Mouse (Mus musculus) hindbrain, embryonic 12.5 days (tissue): Measurements from ENCODE around the gene Naa80. TPM values are rescaled to one million over a fixed set of nuclear protein-coding genes. Genes with fewer than 3 reads are reported as not detected.

Experiments used
- ATAC-seq: fragments of 200-750 bp; cut with Nextera tagmentation; 2 replicates; pipeline ENCODE4 v1.8.0; 2017; ENCODE audit warnings: moderate TSS enrichment; ENCODE audit not compliant: low FRiP score
- H3K27ac ChIP-seq: fragments of 300-500 bp; sonication (generic); 2 replicates; pipeline ENCODE4 v1.5.1; 2016; ENCODE audit warnings: mild to moderate bottlenecking
- H3K27me3 ChIP-seq: fragments of 300-500 bp; sonication (generic); 2 replicates; pipeline ENCODE4 v1.6.1; 2016; ENCODE audit warnings: mild to moderate bottlenecking
- H3K36me3 ChIP-seq: fragments of 300-500 bp; sonication (generic); 2 replicates; pipeline ENCODE4 v1.6.1; 2016; ENCODE audit warnings: mild to moderate bottlenecking
- H3K4me1 ChIP-seq: fragments of 300-500 bp; sonication (generic); 2 replicates; pipeline ENCODE4 v1.6.1; 2016
- H3K4me2 ChIP-seq: fragments of 300-500 bp; sonication (generic); replicated peaks from 2 replicates; pipeline ENCODE4 v1.6.1; 2016; ENCODE audit warnings: mild to moderate bottlenecking
- H3K4me3 ChIP-seq: fragments of 300-500 bp; sonication (generic); 2 replicates; pipeline ENCODE4 v1.5.1; 2016; ENCODE audit warnings: mild to moderate bottlenecking
- H3K9ac ChIP-seq: fragments of 300-500 bp; sonication (generic); 2 replicates; pipeline ENCODE4 v1.6.1; 2016; ENCODE audit warnings: mild to moderate bottlenecking, moderate library complexity
- H3K9me3 ChIP-seq: fragments of 300-500 bp; sonication (generic); replicated peaks from 2 replicates; pipeline ENCODE4 v1.6.1; 2016; ENCODE audit warnings: mild to moderate bottlenecking
- WGBS: fragments of 180-500 bp; shearing (Covaris S2); methylation state at CpG from one replicate; pipeline ENCODE4 v1.1.7; 2016; 5-methylcytosine and 5-hydroxymethylcytosine counted together
- polyA plus RNA-seq: library from polyadenylated mRNA; unstranded; fragments of >200 nt; fragmentation: Nextera tagmentation; extraction: Ambion mirVana; gene quantifications from 2 replicates; pipeline ENCODE4 v1.2.1, GENCODE M21; 2016

The Naa80 gene
- polyA plus RNA-seq: 13.5 and 15.0 TPM in 2 replicates

GRCm38 (mm10) chr9:107578587-107578986 lies at the start of gene Naa80:
Naa80 (plus strand) TSS chr9:107578887.
- ATAC-seq: no peak
- H3K4me3 ChIP-seq: no peak within 1 kb of the TSS
- H3K36me3 ChIP-seq: peaks cover 14% of the 10 kb centered on the region
- H3K27me3 ChIP-seq: no peaks in the 10 kb centered on the region
- peaks cover 33% of the 10 kb centered on the region for H3K4me1 ChIP-seq
- H3K4me2 ChIP-seq: 0 out of 2 replicates have a peak within 1 kb of the TSS, but pooled peaks have one; percentile 97
- 90% methylated on average over 3 of the region's 3 CpGs for WGBS
- no peaks in the 10 kb centered on the region for H3K9me3 ChIP-seq
- no peak within 1 kb of the TSS for H3K9ac ChIP-seq
- H3K27ac ChIP-seq: no peak within 1 kb of the TSS

GRCm38 (mm10) chr9:107533791-107534407 lies 44.8 kb upstream of the Naa80 start, which contains the start of gene Tmem115:
Tmem115 (plus strand) TSS chr9:107533945.
- H3K9ac ChIP-seq: peak within 1 kb of the TSS; percentile 88
- H3K36me3 ChIP-seq: peaks cover 19% of the 10 kb centered on the region
- peaks cover 32% of the 10 kb centered on the region for H3K4me1 ChIP-seq
- H3K9me3 ChIP-seq: no peaks in the 10 kb centered on the region
- peaks cover 7% of the 10 kb centered on the region for H3K27me3 ChIP-seq
- H3K4me2 ChIP-seq: peak within 1 kb of the TSS; percentile 99
- WGBS: under 1% methylated on average over 48 of the region's 48 CpGs
- peak within 1 kb of the TSS; percentile 85 for H3K4me3 ChIP-seq
- 0 out of 2 replicates have a peak within 1 kb of the TSS, but pooled peaks have one; percentile 49 for H3K27ac ChIP-seq
- peak; percentile 98 for ATAC-seq

- Histone ChIP-seq H3K4me3 (peak overlapping the region; percentile 85), H3K4me1 (peaks cover 32% of the 10 kb centered on the region), H3K27me3 (peaks cover 4% of the 10 kb centered on the region), H3K9ac (peak overlapping the region; percentile 88), H3K36me3 (peaks cover 26% of the 10 kb centered on the region), H3K27ac (no peak overlapping the region), H3K4me2 (peak overlapping the region; percentile 99), H3K9me3 (no peaks in the 10 kb centered on the region)
- peak; percentile 26 for ATAC-seq
- WGBS: under 1% methylated on average over 40 of the region's 40 CpGs
Measured at GRCm38 (mm10) chr9:107534408-107535202, 44.1 kb upstream of the Naa80 start.

- Histone ChIP-seq H3K27me3 (no peaks in the 10 kb centered on the region), H3K27ac (no peak overlapping the region), H3K4me3 (no peak overlapping the region), H3K4me2 (no peak overlapping the region), H3K9ac (no peak overlapping the region), H3K4me1 (peaks cover 52% of the 10 kb centered on the region), H3K36me3 (peaks cover 31% of the 10 kb centered on the region), H3K9me3 (no peaks in the 10 kb centered on the region)
- no peak for ATAC-seq
- WGBS: 94% methylated on average over 7 of the region's 7 CpGs
Measured at GRCm38 (mm10) chr9:107538231-107538630, 40.5 kb upstream of the Naa80 start.

GRCm38 (mm10) chr9:107538711-107539110 lies 40.0 kb upstream of the Naa80 start:
- H3K4me2 ChIP-seq: no peak overlapping the region
- H3K4me1 ChIP-seq: peaks cover 50% of the 10 kb centered on the region
- H3K27ac ChIP-seq: no peak overlapping the region
- H3K4me3 ChIP-seq: no peak overlapping the region
- ATAC-seq: no peak
- WGBS: over 99% methylated on average over 3 of the region's 3 CpGs
- H3K9ac ChIP-seq: no peak overlapping the region
- no peaks in the 10 kb centered on the region for H3K9me3 ChIP-seq
- H3K36me3 ChIP-seq: peaks cover 36% of the 10 kb centered on the region
- H3K27me3 ChIP-seq: no peaks in the 10 kb centered on the region

GRCm38 (mm10) chr9:107539940-107540339 lies 38.7 kb upstream of the Naa80 start:
- Histone ChIP-seq H3K27me3 (no peaks in the 10 kb centered on the region), H3K27ac (no peak overlapping the region), H3K36me3 (peaks cover 48% of the 10 kb centered on the region), H3K9me3 (no peaks in the 10 kb centered on the region), H3K9ac (no peak overlapping the region), H3K4me3 (no peak overlapping the region), H3K4me1 (peaks cover 47% of the 10 kb centered on the region), H3K4me2 (no peak overlapping the region)
- 93% methylated on average over 8 of the region's 8 CpGs for WGBS
- ATAC-seq: no peak

- WGBS: 69% methylated on average over 4 of the region's 4 CpGs
- H3K27me3 ChIP-seq: no peaks in the 10 kb centered on the region
- H3K27ac ChIP-seq: no peak overlapping the region
- H3K4me2 ChIP-seq: peak overlapping the region; percentile 83
- H3K4me3 ChIP-seq: no peak overlapping the region
- peaks cover 42% of the 10 kb centered on the region for H3K4me1 ChIP-seq
- H3K36me3 ChIP-seq: peaks cover 50% of the 10 kb centered on the region
- no peak for ATAC-seq
- no peak overlapping the region for H3K9ac ChIP-seq
- H3K9me3 ChIP-seq: no peaks in the 10 kb centered on the region
Measured at GRCm38 (mm10) chr9:107540420-107540819, 38.3 kb upstream of the Naa80 start.

GRCm38 (mm10) chr9:107541005-107541404 lies 37.7 kb upstream of the Naa80 start:
- peak overlapping the region; percentile 61 for H3K4me3 ChIP-seq
- H3K9me3 ChIP-seq: no peaks in the 10 kb centered on the region
- H3K27ac ChIP-seq: no peak overlapping the region
- H3K36me3 ChIP-seq: peaks cover 50% of the 10 kb centered on the region
- peak overlapping the region; percentile 83 for H3K4me2 ChIP-seq
- H3K9ac ChIP-seq: peak overlapping the region; percentile 59
- ATAC-seq: no peak
- no peaks in the 10 kb centered on the region for H3K27me3 ChIP-seq
- 30% methylated on average over 10 of the region's 10 CpGs for WGBS
- H3K4me1 ChIP-seq: peaks cover 40% of the 10 kb centered on the region

GRCm38 (mm10) chr9:107541474-107542351 lies 37.0 kb upstream of the Naa80 start, which contains the start of the genes Cyb561d2 and Nprl2:
Cyb561d2 (minus strand) TSS chr9:107542193.
Nprl2 (plus strand) TSS chr9:107542226.
- Histone ChIP-seq H3K9me3 (no peaks in the 10 kb centered on the region), H3K4me2 (peak within 1 kb of the TSS; percentile 83), H3K4me1 (peaks cover 40% of the 10 kb centered on the region), H3K27ac (no peak within 1 kb of the TSS), H3K4me3 (peak within 1 kb of the TSS; percentile 61), H3K9ac (peak within 1 kb of the TSS; percentile 69), H3K27me3 (no peaks in the 10 kb centered on the region), H3K36me3 (peaks cover 50% of the 10 kb centered on the region)
- peak; percentile 85 for ATAC-seq
- 1% methylated on average over 46 of the region's 46 CpGs for WGBS

GRCm38 (mm10) chr9:107542352-107542686 lies 36.4 kb upstream of the Naa80 start:
- H3K36me3 ChIP-seq: peaks cover 47% of the 10 kb centered on the region

GRCm38 (mm10) chr9:107542721-107543120 lies 36.0 kb upstream of the Naa80 start:
- WGBS: 46% methylated on average over 8 of the region's 8 CpGs
- peak overlapping the region; percentile 69 for H3K9ac ChIP-seq
- ATAC-seq: no peak
- H3K4me2 ChIP-seq: peak overlapping the region; percentile 83
- H3K27ac ChIP-seq: no peak overlapping the region
- H3K36me3 ChIP-seq: peaks cover 44% of the 10 kb centered on the region
- no peaks in the 10 kb centered on the region for H3K27me3 ChIP-seq
- H3K4me3 ChIP-seq: peak overlapping the region; percentile 61
- no peaks in the 10 kb centered on the region for H3K9me3 ChIP-seq
- H3K4me1 ChIP-seq: peaks cover 42% of the 10 kb centered on the region

More at GRCm38 (mm10) chr9:107542352-107542686, 36.4 kb upstream of the Naa80 start:
- Histone ChIP-seq H3K27me3 (no peaks in the 10 kb centered on the region), H3K4me3 (peak overlapping the region; percentile 61), H3K4me1 (peaks cover 40% of the 10 kb centered on the region), H3K9me3 (no peaks in the 10 kb centered on the region), H3K9ac (peak overlapping the region; percentile 69), H3K4me2 (peak overlapping the region; percentile 83), H3K27ac (no peak overlapping the region)
- peak; percentile 39 for ATAC-seq
- under 1% methylated on average over 11 of the region's 11 CpGs for WGBS
